Mouse (Mus musculus) ES-Bruce4 (cell line): ENCODE measurements around the gene Ctsd. TPM values are rescaled to one million over a fixed set of nuclear protein-coding genes. Genes with fewer than 3 reads are reported as not detected.

Experiments
- H3K27ac ChIP-seq: 2 replicates; pipeline ENCODE4 v1.5.1; 2012; ENCODE audit warnings: low read length, inconsistent platforms; ENCODE audit not compliant: insufficient read depth
- H3K27me3 ChIP-seq: 2 replicates; pipeline ENCODE4 v1.6.1; 2012; ENCODE audit warnings: mild to moderate bottlenecking, low read length, inconsistent platforms; ENCODE audit not compliant: control insufficient read depth, poor library complexity, insufficient read depth, severe bottlenecking
- H3K36me3 ChIP-seq: 2 replicates; pipeline ENCODE4 v1.6.1; 2012; ENCODE audit warnings: inconsistent platforms, mild to moderate bottlenecking, low read length, moderate library complexity; ENCODE audit not compliant: control insufficient read depth, poor library complexity, insufficient read depth, severe bottlenecking
- H3K4me1 ChIP-seq: one replicate; pipeline ENCODE4 v1.8.1; 2011; ENCODE audit warnings: low read length; ENCODE audit not compliant: control insufficient read depth, insufficient read depth
- H3K4me3 ChIP-seq: 2 replicates; pipeline ENCODE4 v1.5.1; 2011; ENCODE audit warnings: low read depth, mild to moderate bottlenecking, low read length
- H3K9ac ChIP-seq: 2 replicates; pipeline ENCODE4 v1.6.1; 2012; ENCODE audit warnings: low read depth, mild to moderate bottlenecking, inconsistent platforms; ENCODE audit not compliant: poor library complexity, severe bottlenecking
- H3K9me3 ChIP-seq: replicated peaks from 2 replicates; pipeline ENCODE4 v1.6.1; 2012; ENCODE audit warnings: mild to moderate bottlenecking, low read length, inconsistent platforms; ENCODE audit not compliant: control insufficient read depth, poor library complexity, insufficient read depth, severe bottlenecking
- CTCF ChIP-seq: IDR thresholded peaks from one replicate; pipeline ENCODE4 v1.8.1; 2011; ENCODE audit warnings: low read depth, low read length
- EP300 ChIP-seq: IDR thresholded peaks from 2 replicates; pipeline ENCODE4 v1.6.1; 2011; ENCODE audit warnings: low read depth, low read length; ENCODE audit not compliant: insufficient read depth
- POLR2A ChIP-seq: IDR thresholded peaks from one replicate; pipeline ENCODE4 v1.8.1; 2011; ENCODE audit warnings: low read length; ENCODE audit not compliant: insufficient read depth
- polyA plus RNA-seq: library from polyadenylated mRNA; stranded (reverse); fragments of >200 nt; gene quantifications from 2 replicates; pipeline ENCODE4 v1.2.4, GENCODE M21; 2011; ENCODE audit warnings: low read depth; ENCODE audit not compliant: missing spikeins, insufficient read depth, insufficient read length

The Ctsd gene
- polyA plus RNA-seq, 1 experiment = 248 TPM

DNA sequence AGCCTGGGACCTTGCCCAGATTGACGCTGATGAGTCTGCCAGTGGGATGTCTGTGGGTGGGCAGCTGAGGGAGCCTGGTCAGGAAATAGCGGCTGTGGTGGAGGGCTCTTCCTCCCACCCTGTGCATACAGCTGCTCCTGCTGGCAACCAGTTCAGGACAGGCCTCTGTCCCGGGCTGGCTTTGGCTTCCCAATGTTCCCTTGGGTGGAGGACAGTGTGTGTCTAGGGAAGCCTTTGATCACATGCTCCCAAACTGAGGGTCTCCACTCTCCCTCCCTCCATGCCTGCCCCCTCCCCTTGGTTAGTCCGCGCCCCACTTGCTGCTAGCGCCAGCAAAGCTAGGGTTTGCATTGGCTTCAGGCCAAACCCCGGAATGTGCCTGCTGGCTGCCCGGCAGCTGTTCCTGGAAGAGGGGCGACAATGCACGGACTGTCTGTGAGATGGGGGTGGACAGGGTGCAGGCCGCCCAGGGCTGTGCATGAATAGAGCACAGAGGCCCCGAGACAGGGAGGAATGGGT, 42.4 kb upstream of the Ctsd start:
- Histone ChIP-seq H3K27ac (no peak overlapping the region), H3K36me3 (no peaks in the 10 kb centered on the region), H3K4me3 (no peak overlapping the region), H3K27me3 (no peaks in the 10 kb centered on the region), H3K9ac (no peak overlapping the region), H3K4me1 (no peaks in the 10 kb centered on the region), H3K9me3 (no peaks in the 10 kb centered on the region)
- TF ChIP-seq EP300 (no peak), CTCF (no peak), POLR2A (no peak)

DNA sequence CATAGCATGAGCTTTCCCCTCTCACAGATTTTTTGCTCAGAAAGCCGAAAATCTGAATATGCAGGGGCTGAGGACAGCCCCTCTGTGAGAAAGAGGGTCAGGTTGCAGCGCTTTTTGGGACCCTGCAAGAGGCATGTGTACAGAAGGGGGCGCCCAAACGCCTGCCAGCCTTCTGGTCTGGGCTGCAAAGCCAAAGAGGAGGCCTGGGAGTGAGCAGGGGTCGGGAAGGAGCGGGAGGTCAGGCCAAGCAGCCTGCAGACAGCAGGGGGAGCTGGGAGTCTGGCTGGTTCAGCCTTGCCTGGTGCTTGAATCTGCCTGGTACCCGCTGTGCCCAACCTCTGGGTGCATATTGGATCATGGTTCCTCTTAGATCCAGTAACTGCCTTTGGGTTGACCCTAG, 40.4 kb upstream of the Ctsd start:
- Histone ChIP-seq H3K9me3 (no peaks in the 10 kb centered on the region), H3K4me1 (no peaks in the 10 kb centered on the region), H3K4me3 (no peak overlapping the region), H3K9ac (no peak overlapping the region), H3K27me3 (no peaks in the 10 kb centered on the region), H3K27ac (no peak overlapping the region), H3K36me3 (no peaks in the 10 kb centered on the region)
- TF ChIP-seq EP300 = no peak
- peak; percentile 78 for TF ChIP-seq CTCF
- TF ChIP-seq POLR2A = no peak

GRCm38 (mm10) chr7:142425641-142426213, 37.9 kb upstream of the Ctsd start:
- Histone ChIP-seq H3K27ac (no peak overlapping the region), H3K36me3 (no peaks in the 10 kb centered on the region), H3K9ac (no peak overlapping the region), H3K4me1 (no peaks in the 10 kb centered on the region), H3K27me3 (no peaks in the 10 kb centered on the region), H3K4me3 (no peak overlapping the region), H3K9me3 (no peaks in the 10 kb centered on the region)
- no peak for TF ChIP-seq POLR2A
- TF ChIP-seq CTCF = peak; percentile 63

DNA sequence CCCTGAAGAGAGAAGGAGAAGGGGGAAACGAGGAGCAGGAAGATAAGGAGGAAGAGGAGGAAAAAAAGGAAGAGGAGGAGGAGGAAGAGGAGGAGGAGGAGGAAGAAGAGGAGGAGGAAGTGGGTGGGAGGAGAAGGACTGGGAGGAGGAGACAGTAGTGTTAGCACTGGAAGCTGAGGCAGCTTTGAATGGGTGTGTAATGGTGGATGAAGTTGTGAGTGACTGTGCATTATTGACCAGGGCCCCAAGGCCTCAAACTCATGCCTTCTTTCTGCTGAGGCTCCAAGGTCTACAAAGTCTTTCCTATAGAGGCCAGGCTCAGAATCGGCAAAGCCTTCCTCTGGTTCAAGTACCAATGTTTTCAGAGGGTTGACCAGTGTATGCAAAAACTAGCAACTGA, 34.0 kb upstream of the Ctsd start:
- H3K4me1 ChIP-seq = no peaks in the 10 kb centered on the region
- no peak overlapping the region for H3K4me3 ChIP-seq
- peaks cover 5% of the 10 kb centered on the region for H3K9me3 ChIP-seq
- H3K36me3 ChIP-seq = no peaks in the 10 kb centered on the region
- no peak overlapping the region for H3K9ac ChIP-seq
- TF ChIP-seq CTCF = no peak
- no peak for TF ChIP-seq EP300
- no peak for TF ChIP-seq POLR2A
- no peak overlapping the region for H3K27ac ChIP-seq
- no peaks in the 10 kb centered on the region for H3K27me3 ChIP-seq

- Histone ChIP-seq H3K4me1 (no peaks in the 10 kb centered on the region), H3K9ac (no peak overlapping the region), H3K36me3 (no peaks in the 10 kb centered on the region), H3K27me3 (no peaks in the 10 kb centered on the region), H3K4me3 (no peak overlapping the region), H3K9me3 (peaks cover 5% of the 10 kb centered on the region), H3K27ac (no peak overlapping the region)
- TF ChIP-seq POLR2A (no peak), EP300 (no peak), CTCF (no peak)
Measured at GRCm38 (mm10) chr7:142419887-142420286, 32.0 kb upstream of the Ctsd start.

- TF ChIP-seq CTCF (peak; percentile 27), EP300 (no peak)
- no peaks in the 10 kb centered on the region for H3K36me3 ChIP-seq
- H3K9me3 ChIP-seq = peaks cover 5% of the 10 kb centered on the region
- H3K27me3 ChIP-seq = no peaks in the 10 kb centered on the region
- H3K4me1 ChIP-seq = no peaks in the 10 kb centered on the region
- H3K27ac ChIP-seq = no peak overlapping the region
- H3K9ac ChIP-seq = no peak overlapping the region
- no peak overlapping the region for H3K4me3 ChIP-seq
Measured at GRCm38 (mm10) chr7:142418679-142419078, 30.8 kb upstream of the Ctsd start.
